Mouse (Mus musculus): ENCODE measurements at regions not wholly inside any gene's neighbourhood (a gene's known extent, or its start where the extent isn't known, plus 50 kb on each side); places are given as distances from the start of the nearest gene placed in this dataset.
A peak's percentile ranks its signal among the peaks of the same experiment; 100 is the strongest.

- WGBS = 96% methylated on average over 9 of the region's 9 CpGs
- no peak for TF ChIP-seq CTCF (IDR thresholded peaks at IDR 0.05; ENCODE audit: borderline replicate concordance, insufficient read depth, low read depth, low read length)
- no peaks in the 10 kb centered on the region for H3K27me3 ChIP-seq (ENCODE audit: control insufficient read depth, insufficient read depth, low read length)
- no peaks in the 10 kb centered on the region for H3K4me1 ChIP-seq (ENCODE audit: control insufficient read depth, insufficient read depth, low read length)
- no peak overlapping the region for H3K27ac ChIP-seq (ENCODE audit: insufficient read depth, low read length)
- no peak overlapping the region for H3K4me3 ChIP-seq (replicated peaks; ENCODE audit: insufficient read depth, low read depth, low read length)
- DNase-seq = no peak
Observed at GRCm38 (mm10) chr19:24622776-24623175, 51.0 kb upstream of the Tmem252 start.

GRCm38 (mm10) chr19:24622309-24622708, 51.5 kb upstream of the Tmem252 start:
- DNase-seq = no peak
- TF ChIP-seq POLR2A (IDR thresholded peaks at IDR 0.05; ENCODE audit: borderline replicate concordance, insufficient read depth, low read length) (no peak), CTCF (IDR thresholded peaks at IDR 0.05; ENCODE audit: borderline replicate concordance, insufficient read depth, low read depth, low read length) (no peak)
- 55% methylated on average over 4 of the region's 4 CpGs for WGBS
- Histone ChIP-seq H3K4me1 (ENCODE audit: control insufficient read depth, insufficient read depth, low read length) (no peaks in the 10 kb centered on the region), H3K27ac (ENCODE audit: insufficient read depth, low read length) (no peak overlapping the region), H3K4me3 (replicated peaks; ENCODE audit: insufficient read depth, low read depth, low read length) (no peak overlapping the region), H3K27me3 (ENCODE audit: control insufficient read depth, insufficient read depth, low read length) (no peaks in the 10 kb centered on the region)

- DNase-seq = peak; percentile 63 to 72
- no peak overlapping the region for H3K4me3 ChIP-seq (replicated peaks; ENCODE audit: insufficient read depth, low read depth, low read length)
- H3K4me1 ChIP-seq (ENCODE audit: control insufficient read depth, insufficient read depth, low read length) = no peaks in the 10 kb centered on the region
- no peaks in the 10 kb centered on the region for H3K27me3 ChIP-seq (ENCODE audit: control insufficient read depth, insufficient read depth, low read length)
- WGBS = 30% methylated on average over 8 of the region's 8 CpGs
- TF ChIP-seq CTCF (IDR thresholded peaks at IDR 0.05; ENCODE audit: borderline replicate concordance, insufficient read depth, low read depth, low read length) (peak; percentile 81), POLR2A (IDR thresholded peaks at IDR 0.05; ENCODE audit: borderline replicate concordance, insufficient read depth, low read length) (no peak)
- H3K27ac ChIP-seq (ENCODE audit: insufficient read depth, low read length) = no peak overlapping the region
Observed at GRCm38 (mm10) chr19:24621610-24622220, 52.1 kb upstream of the Tmem252 start.

- no peak for TF ChIP-seq POLR2A (IDR thresholded peaks at IDR 0.05; ENCODE audit: borderline replicate concordance, insufficient read depth, low read length)
- TF ChIP-seq CTCF (IDR thresholded peaks at IDR 0.05; ENCODE audit: borderline replicate concordance, insufficient read depth, low read depth, low read length) = no peak
- WGBS = 85% methylated on average over 7 of the region's 7 CpGs
- no peak for DNase-seq
- Histone ChIP-seq H3K27me3 (ENCODE audit: control insufficient read depth, insufficient read depth, low read length) (no peaks in the 10 kb centered on the region), H3K4me3 (replicated peaks; ENCODE audit: insufficient read depth, low read depth, low read length) (no peak overlapping the region), H3K4me1 (ENCODE audit: control insufficient read depth, insufficient read depth, low read length) (no peaks in the 10 kb centered on the region), H3K27ac (ENCODE audit: insufficient read depth, low read length) (no peak overlapping the region)
Observed at GRCm38 (mm10) chr19:24615762-24616310, 58.0 kb upstream of the Tmem252 start.

- WGBS = 72% methylated on average over 3 of the region's 3 CpGs
- H3K4me1 ChIP-seq (ENCODE audit: control insufficient read depth, insufficient read depth, low read length) = no peaks in the 10 kb centered on the region
Observed at GRCm38 (mm10) chr19:24607884-24608283, 52.2 kb upstream of the Pip5k1b start.

GRCm38 (mm10) chr19:24606390-24606976, 50.8 kb upstream of the Pip5k1b start:
- TF ChIP-seq POLR2A (IDR thresholded peaks at IDR 0.05; ENCODE audit: borderline replicate concordance, insufficient read depth, low read length) = no peak
- TF ChIP-seq CTCF (IDR thresholded peaks at IDR 0.05; ENCODE audit: borderline replicate concordance, insufficient read depth, low read depth, low read length) = peak; percentile 32; the same call in 1 of the 2 replicates
- H3K4me1 ChIP-seq (ENCODE audit: control insufficient read depth, insufficient read depth, low read length) = no peaks in the 10 kb centered on the region
- H3K27me3 ChIP-seq (ENCODE audit: control insufficient read depth, insufficient read depth, low read length) = no peaks in the 10 kb centered on the region
- 75% methylated on average over 5 of the region's 5 CpGs for WGBS
- H3K4me3 ChIP-seq (replicated peaks; ENCODE audit: insufficient read depth, low read depth, low read length) = no peak overlapping the region
- DNase-seq = no peak
- H3K27ac ChIP-seq (ENCODE audit: insufficient read depth, low read length) = no peak overlapping the region

More at GRCm38 (mm10) chr19:24607884-24608283, 52.2 kb upstream of the Pip5k1b start:
- no peak for TF ChIP-seq CTCF (IDR thresholded peaks at IDR 0.05; ENCODE audit: borderline replicate concordance, insufficient read depth, low read depth, low read length)
- no peak for TF ChIP-seq POLR2A (IDR thresholded peaks at IDR 0.05; ENCODE audit: borderline replicate concordance, insufficient read depth, low read length)
- Histone ChIP-seq H3K27me3 (ENCODE audit: control insufficient read depth, insufficient read depth, low read length) (no peaks in the 10 kb centered on the region), H3K4me3 (replicated peaks; ENCODE audit: insufficient read depth, low read depth, low read length) (no peak overlapping the region), H3K27ac (ENCODE audit: insufficient read depth, low read length) (no peak overlapping the region)
- DNase-seq = no peak
